Comparison of ENCODE assay signal across 9 mouse cellular contexts in the genomic region with DNA sequence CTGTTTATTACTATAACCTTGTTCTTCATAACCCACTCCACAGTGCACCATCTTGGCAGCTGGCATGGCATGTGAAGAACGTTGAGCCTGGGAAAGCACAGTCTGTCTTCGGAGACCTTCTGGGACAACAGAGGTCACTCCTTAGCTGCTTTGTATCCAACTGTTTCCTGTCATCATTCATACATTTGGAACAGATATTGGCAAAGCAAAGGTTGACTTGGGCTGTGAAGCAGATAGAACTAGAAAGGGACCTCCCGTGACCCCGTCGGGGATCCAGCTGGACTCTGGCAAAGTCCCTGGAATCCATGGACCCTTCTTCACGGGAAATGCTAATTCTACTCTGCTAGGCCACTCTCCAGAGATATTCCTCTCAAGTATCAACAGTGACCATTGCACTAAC.
A peak's percentile ranks its signal among the peaks of the same experiment; 100 is the strongest.
DNase-seq lines count a peak whose midpoint lies in the region.
"Had no signal": no experiment of that assay in that cellular context is flagged by ENCODE, and none has a peak within 500 bp of the region (broad histone marks: within the 10 kb centered on the region; RNA-seq: fewer than 3 reads in every experiment).

No protein-coding gene starts in this region.

- intact Hi-C loops in left cerebral cortex, postnatal 4 days (cut with DNase I) = no loop called here
- intact Hi-C loops in heart, postnatal 10 days (cut with DNase I) = no loop called here

- DNase-seq in adrenal gland, postnatal 14 days = peak; percentile 27
- no peak for DNase-seq in adrenal gland, adult 8-10 months
- peak; percentile 36 for DNase-seq in left cerebral cortex, postnatal 4 days
- no peak for DNase-seq in left cerebral cortex, adult 11 months (ENCODE audit: low spot score)
- peak; percentile 69 to 71 for DNase-seq in heart, postnatal 10 days
- DNase-seq in kidney, postnatal 25 days = peak; percentile 69 to 81
- no peak for DNase-seq in natural killer cell, adult 2 months (ENCODE audit: low spot score in 2 of 2)
- DNase-seq in urinary bladder, postnatal 10 days (ENCODE audit: low spot score) = no peak
- DNase-seq: lung, embryonic 14.5 days had no signal

Comparison
In these comparisons a context has a peak if more than half of its experiments do, and no peak if none do; other contexts are left out.
1. DNase-seq: peak in adrenal gland, postnatal 14 days (single experiment), left cerebral cortex, postnatal 4 days (single experiment), heart, postnatal 10 days (2 of 2) and kidney, postnatal 25 days (2 of 2); none in adrenal gland, adult 8-10 months (single experiment), left cerebral cortex, adult 11 months (single experiment), natural killer cell, adult 2 months (0 of 2) and urinary bladder, postnatal 10 days (single experiment).